Mouse (Mus musculus) E14TG2a.4 (cell line): Measurements from ENCODE around the gene Tmem115.

ENCODE experiments used
- H3K27me3 ChIP-seq: 2 replicates; pipeline ENCODE4 v1.6.1; 2014; ENCODE audit warnings: low read length, control low read depth; ENCODE audit not compliant: insufficient read depth
- H3K36me3 ChIP-seq: 2 replicates; pipeline ENCODE4 v1.6.1; 2014; ENCODE audit warnings: low read length, control low read depth; ENCODE audit not compliant: insufficient read depth
- H3K4me1 ChIP-seq: replicated peaks from 2 replicates; pipeline ENCODE4 v1.6.1; 2014; ENCODE audit warnings: low read depth, low read length, control low read depth
- H3K4me3 ChIP-seq: replicated peaks from 2 replicates; pipeline ENCODE4 v1.5.1; 2014; ENCODE audit warnings: mild to moderate bottlenecking, low read length
- H3K9me3 ChIP-seq: 2 replicates; pipeline ENCODE4 v1.6.1; 2014; ENCODE audit warnings: low read length, control low read depth
- CTCF ChIP-seq: conservative IDR thresholded peaks from 2 replicates; pipeline ENCODE4 v1.5.1; 2014; ENCODE audit warnings: low read length
- NANOG ChIP-seq: IDR thresholded peaks from 2 replicates; pipeline ENCODE4 v1.6.1; 2014; ENCODE audit warnings: borderline replicate concordance, low read length, mixed read lengths
- POU5F1 ChIP-seq: IDR thresholded peaks from 2 replicates; pipeline ENCODE4 v1.6.1; 2014; ENCODE audit warnings: low read length, borderline replicate concordance

Gene Tmem115

DNA sequence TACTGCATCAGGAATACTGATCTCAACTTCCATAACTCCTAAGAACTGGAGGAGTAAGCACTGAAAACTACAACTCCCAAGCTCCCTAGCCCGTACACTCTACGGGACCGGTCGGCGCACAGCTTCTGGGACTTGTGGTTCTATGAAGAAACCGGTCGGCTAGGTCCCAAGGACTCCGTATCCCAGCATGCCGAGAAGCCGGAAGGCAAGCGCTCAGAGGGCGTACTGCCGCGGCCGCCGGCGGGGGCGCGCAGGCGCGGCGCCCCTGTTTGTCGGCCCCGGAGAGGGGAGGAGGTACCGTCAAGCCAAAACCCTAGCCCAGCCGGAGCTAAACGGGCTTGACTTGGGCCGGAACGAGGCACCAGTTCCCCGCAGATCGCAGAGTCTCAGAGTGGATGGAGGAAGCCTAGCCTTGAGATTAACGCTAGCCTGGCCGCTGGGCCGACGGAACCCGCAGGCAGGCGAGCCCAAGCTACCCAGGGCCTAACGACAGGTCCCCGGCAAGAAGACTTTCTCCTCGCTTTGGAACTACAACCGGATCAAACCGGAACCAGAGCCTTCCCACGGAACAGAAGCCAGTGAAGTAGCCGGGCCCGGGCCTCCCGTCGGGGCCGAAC is at the start of gene Tmem115:
Gene Tmem115, plus strand, starts transcription at position 155 of the 617 bp plus-strand sequence.
- H3K36me3 ChIP-seq = peaks cover 40% of the 10 kb centered on the region
- H3K4me1 ChIP-seq = peaks cover 49% of the 10 kb centered on the region
- H3K27me3 ChIP-seq = no peaks in the 10 kb centered on the region
- H3K9me3 ChIP-seq = no peaks in the 10 kb centered on the region
- TF ChIP-seq CTCF (no peak), NANOG (no peak), POU5F1 (no peak)
- H3K4me3 ChIP-seq = peak within 1 kb of the TSS; percentile 93

DNA sequence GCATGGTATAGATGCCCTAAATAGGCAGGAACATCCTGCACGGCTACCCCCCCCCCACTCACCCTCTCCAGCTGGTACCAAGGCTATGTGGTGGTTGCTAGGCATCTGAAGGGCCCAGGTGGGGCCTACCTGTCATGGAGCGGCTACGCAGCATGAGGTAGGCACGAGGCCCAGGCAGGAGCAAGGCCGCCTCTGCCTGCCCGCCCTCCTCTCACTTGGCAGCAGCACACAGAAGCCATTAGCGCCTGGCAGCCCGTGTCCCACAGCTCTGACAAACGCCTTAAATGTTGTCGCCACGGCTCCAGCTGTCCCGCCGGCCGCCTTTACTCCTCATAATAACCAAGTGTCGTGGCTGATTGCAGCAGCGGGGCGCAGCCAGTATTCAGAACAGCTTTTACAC is 49.4 kb upstream of the Tmem115 start:
- Histone ChIP-seq H3K4me1 (peaks cover 56% of the 10 kb centered on the region), H3K9me3 (no peaks in the 10 kb centered on the region), H3K27me3 (peaks cover 14% of the 10 kb centered on the region), H3K36me3 (no peaks in the 10 kb centered on the region), H3K4me3 (peak overlapping the region; percentile 39; the same call in 1 of the 2 replicates)
- no peak for TF ChIP-seq NANOG
- TF ChIP-seq POU5F1 = no peak
- no peak for TF ChIP-seq CTCF

DNA sequence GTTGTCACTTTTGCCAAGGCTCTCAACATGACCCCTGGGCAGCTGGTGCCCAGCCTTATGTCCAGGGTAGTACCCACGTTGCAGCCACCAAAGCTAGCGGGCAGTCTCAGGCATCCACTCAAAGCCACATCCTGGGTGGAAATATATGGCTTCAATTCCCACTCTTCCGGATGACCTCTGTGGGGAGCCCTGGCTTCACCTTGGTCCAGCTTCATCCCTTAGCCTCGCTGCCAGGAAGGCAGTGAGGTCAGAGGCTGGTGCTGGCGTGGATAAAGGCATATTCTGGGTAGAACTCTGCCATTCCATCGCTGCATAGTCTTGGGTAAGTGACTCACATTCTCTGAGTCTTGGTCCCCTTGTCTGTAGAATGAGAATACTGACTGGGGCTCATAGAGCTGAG is 49.0 kb upstream of the Tmem115 start:
- TF ChIP-seq CTCF = no peak
- no peak for TF ChIP-seq NANOG
- TF ChIP-seq POU5F1 = no peak
- Histone ChIP-seq H3K9me3 (no peaks in the 10 kb centered on the region), H3K4me3 (no peak overlapping the region), H3K36me3 (no peaks in the 10 kb centered on the region), H3K27me3 (peaks cover 14% of the 10 kb centered on the region), H3K4me1 (peaks cover 52% of the 10 kb centered on the region)

DNA sequence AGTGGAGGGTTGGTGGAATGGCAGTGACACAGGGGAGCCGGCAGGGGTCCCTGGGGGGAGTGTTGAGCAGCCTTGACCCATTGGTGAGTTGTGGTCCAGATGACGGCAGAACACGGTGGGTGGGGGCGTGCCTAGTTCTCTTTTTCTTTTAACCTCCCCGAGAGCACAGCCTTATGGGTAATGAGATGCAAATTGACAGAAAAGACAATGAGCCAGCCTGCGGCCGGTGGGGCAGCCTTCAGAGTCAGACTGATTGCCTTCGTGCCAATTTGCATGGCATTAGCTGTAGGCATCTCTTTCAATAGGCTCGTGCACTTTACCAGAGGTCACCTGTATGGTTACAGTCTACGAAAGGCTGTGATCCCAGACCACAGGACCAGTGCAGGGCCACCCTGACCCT is 47.7 kb upstream of the Tmem115 start:
- no peaks in the 10 kb centered on the region for H3K36me3 ChIP-seq
- TF ChIP-seq CTCF = peak; percentile 7; the same call in 1 of the 2 replicates
- no peak for TF ChIP-seq POU5F1
- H3K4me3 ChIP-seq = 0 out of 2 replicates have a peak overlapping the region, but pooled peaks have one; percentile 1
- no peaks in the 10 kb centered on the region for H3K9me3 ChIP-seq
- peaks cover 12% of the 10 kb centered on the region for H3K27me3 ChIP-seq
- peaks cover 40% of the 10 kb centered on the region for H3K4me1 ChIP-seq

DNA sequence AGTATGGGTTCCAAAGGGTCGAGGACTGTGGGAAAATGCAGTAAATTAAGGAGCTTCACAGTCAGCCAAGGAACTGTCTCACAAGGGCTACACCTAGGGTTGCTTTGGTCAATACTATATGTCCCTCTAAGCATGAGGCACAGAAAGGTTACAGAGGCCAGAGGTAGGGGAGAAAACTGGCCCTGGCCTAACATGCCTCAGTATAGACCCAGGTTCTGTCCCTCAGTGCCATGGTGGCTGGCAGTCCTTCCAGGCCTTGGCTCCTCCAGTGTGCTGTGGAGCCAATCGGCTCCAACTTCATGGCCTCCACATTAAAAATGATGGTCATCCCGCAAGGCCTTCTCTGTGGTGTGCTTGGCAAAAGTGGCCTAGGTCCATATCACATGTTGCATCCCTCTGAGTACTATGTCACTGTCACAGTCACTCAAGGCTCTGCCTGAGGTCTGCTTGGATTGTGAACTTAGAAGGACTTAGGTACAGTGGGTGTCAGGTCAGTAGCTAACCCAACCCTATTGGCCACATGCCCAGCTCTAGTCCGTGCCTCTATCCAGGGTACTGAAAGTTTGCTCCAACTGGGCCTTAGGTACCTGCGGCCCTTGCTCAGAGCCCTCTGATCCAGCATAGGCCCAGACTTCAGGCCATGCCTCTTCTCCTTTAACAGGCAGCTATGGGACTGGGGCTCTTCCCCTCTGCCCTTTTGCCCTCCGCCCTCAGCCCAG is 47.1 kb upstream of the Tmem115 start:
- TF ChIP-seq CTCF (no peak), POU5F1 (no peak), NANOG (no peak)
- Histone ChIP-seq H3K4me3 (0 out of 2 replicates have a peak overlapping the region, but pooled peaks have one; percentile 1), H3K4me1 (peaks cover 35% of the 10 kb centered on the region), H3K9me3 (no peaks in the 10 kb centered on the region), H3K27me3 (peaks cover 12% of the 10 kb centered on the region), H3K36me3 (no peaks in the 10 kb centered on the region)

DNA sequence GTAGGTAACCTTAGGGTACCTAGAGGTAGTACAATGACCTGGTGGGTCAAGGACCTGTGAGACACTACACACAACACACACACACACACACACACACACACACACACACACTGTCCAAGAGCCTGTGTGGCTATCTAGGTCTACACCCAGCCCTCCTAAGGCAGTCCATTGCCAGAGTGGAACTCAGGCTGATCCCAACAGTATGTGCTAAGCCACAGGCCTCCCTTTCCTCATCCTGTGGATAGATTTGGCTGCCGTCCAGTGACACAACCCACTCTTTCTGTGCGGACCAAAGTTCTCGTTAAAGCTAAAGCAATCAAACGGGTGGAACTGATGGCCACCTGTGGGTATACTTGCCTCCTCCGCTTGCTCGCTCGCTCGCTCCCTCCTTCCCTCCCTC is 43.6 kb upstream of the Tmem115 start:
- TF ChIP-seq NANOG (no peak), CTCF (no peak), POU5F1 (no peak)
- H3K4me3 ChIP-seq = no peak overlapping the region
- no peaks in the 10 kb centered on the region for H3K9me3 ChIP-seq
- H3K27me3 ChIP-seq = peaks cover 18% of the 10 kb centered on the region
- H3K36me3 ChIP-seq = no peaks in the 10 kb centered on the region
- H3K4me1 ChIP-seq = peaks cover 21% of the 10 kb centered on the region

DNA sequence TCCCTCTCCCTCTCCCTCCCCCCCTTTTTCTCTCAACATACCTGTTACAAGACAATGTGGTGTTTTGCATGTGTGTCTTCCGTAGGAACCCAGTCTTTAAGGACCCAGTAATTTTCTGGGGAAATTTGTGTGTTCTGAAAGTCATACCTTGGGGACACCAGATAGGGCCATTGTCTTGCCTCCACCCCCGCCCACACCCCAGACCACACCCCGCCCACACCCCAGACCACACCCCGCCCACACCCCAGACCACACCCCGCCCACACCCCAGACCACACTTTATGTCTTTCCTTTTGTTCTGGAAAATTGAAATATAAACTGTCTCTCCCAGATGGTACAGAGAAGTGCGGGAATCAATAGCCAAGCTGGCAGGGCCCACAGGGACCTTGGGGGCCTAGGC is 43.1 kb upstream of the Tmem115 start:
- Histone ChIP-seq H3K4me1 (peaks cover 17% of the 10 kb centered on the region), H3K9me3 (no peaks in the 10 kb centered on the region), H3K27me3 (peaks cover 19% of the 10 kb centered on the region), H3K36me3 (no peaks in the 10 kb centered on the region), H3K4me3 (no peak overlapping the region)
- TF ChIP-seq CTCF (no peak), POU5F1 (no peak), NANOG (no peak)

DNA sequence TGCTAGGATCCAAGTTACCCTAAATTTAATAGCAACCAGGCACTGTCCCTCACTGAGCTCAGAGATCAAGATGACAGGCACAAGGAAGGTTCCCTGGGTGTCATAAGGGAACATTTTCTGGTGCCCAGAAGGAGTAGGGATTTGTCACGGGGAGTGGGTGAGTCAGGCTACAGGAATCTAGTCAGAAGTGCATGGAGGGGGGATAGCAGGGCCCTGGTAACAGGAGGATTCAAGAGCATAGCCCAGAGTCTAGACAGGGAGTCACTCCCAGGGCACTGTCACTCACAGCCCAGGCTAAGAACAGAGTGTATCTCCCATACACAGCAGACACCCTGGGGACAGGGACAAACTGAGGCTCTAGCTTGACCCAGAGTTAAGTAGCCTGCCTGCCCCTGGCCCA is 40.2 kb upstream of the Tmem115 start:
- no peak overlapping the region for H3K4me3 ChIP-seq
- H3K27me3 ChIP-seq = peaks cover 23% of the 10 kb centered on the region
- H3K9me3 ChIP-seq = peaks cover 5% of the 10 kb centered on the region; the same call in 1 of the 2 replicates
- peaks cover 4% of the 10 kb centered on the region; the same call in 1 of the 2 replicates for H3K4me1 ChIP-seq
- no peaks in the 10 kb centered on the region for H3K36me3 ChIP-seq
- no peak for TF ChIP-seq POU5F1
- no peak for TF ChIP-seq NANOG
- TF ChIP-seq CTCF = no peak

DNA sequence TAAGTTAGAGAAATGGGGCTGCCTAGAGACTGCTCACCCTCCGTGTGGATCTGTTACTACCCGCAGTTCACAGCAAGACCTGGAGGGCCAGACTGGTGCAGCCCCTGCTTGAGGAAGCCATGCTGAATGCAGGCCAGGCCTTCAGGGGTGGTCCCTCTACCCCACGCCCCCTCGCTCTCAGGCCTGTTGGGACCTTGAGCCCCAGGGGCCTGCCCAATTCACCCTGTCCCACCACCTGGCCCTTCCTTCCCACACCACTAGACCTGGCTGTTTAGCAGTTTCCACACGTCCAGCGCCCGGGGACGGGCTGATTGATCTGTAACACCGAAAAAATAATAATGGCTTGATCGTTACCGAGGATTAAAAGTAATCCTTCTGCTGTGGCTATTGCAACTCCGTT is 39.5 kb upstream of the Tmem115 start:
- no peak overlapping the region for H3K4me3 ChIP-seq
- H3K9me3 ChIP-seq = peaks cover 5% of the 10 kb centered on the region; the same call in 1 of the 2 replicates
- TF ChIP-seq POU5F1 (no peak), CTCF (no peak), NANOG (no peak)
- no peaks in the 10 kb centered on the region for H3K36me3 ChIP-seq
- H3K4me1 ChIP-seq = peaks cover 4% of the 10 kb centered on the region; the same call in 1 of the 2 replicates
- peaks cover 24% of the 10 kb centered on the region for H3K27me3 ChIP-seq
